Mouse (Mus musculus) kidney, adult 8-10 months (tissue): ENCODE data around the gene Nlrc3.
"Not testable (repeated sequence)": the region's sequence is repeated elsewhere in the genome, so short reads cannot be mapped to it uniquely, and the experiment has no call there.

Experiments
- DNase-seq, 2 experiments: peaks; one replicate each; pipeline ENCODE4 v3.0.0; 2022

Gene Nlrc3

DNA sequence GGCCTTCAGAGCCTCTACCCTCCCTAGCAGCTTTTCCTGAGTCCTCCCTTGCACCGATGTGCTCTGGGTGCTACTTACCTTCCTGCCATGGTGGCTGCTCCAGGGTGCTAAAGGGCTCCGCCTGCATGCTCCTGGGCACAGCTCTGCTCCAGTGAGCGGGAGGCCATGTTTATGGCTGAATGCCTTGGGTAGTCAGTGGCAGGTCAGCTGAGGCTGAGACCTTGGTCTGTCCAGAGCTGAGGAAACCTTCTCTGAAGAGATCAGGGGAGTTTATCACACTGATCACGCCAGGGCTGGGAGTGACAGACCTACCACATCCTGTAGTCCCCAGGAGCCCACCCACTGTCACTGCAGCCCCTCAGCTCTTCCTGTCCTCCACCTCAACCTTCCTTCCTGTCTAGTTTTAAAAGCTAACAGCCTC lies at the start of gene Nlrc3:
TSS of gene Nlrc3 (minus strand) at position 382 of the 421 bp plus-strand sequence.
- DNase-seq = peak in 1 of 2 experiments; percentile 14

DNA sequence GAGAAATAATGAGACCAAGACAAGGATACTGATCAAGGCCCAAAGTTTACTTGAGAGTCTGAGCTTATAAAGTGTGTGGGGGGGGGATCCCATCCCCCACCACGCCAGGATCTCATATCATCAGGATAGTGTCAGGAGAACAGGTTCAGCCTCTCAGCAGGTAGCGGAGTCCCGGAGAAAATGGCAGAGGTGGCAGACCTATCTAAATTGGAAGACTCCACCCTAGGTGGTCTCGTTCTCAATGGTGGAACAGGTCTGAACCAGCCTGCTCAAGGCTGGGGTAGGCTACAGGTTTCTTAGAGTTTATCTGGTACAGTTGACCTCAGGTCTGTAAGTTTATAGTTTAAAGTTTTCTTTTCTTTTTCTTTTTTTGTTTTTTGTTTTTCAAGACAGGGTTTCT lies 46.3 kb upstream of the Nlrc3 start:
- no peak for DNase-seq

DNA sequence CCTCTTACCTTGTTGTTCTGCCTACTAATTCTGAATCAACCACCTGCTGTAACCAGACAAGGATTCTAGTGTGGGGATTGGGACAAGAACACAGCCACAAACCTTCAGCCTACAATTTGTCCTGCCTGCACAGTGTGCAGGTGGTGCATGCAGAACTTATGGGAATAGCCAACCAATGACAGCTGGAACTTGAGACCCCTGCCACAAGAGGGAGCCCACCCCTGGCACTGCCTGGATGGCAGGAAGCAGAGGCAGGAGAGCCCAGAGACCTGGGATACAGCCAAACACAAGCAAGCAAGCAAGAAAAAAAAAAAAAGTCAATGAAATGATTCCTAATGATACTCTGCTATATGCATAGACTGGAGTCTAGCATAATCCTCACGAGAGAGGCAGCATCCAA lies 44.8 kb upstream of the Nlrc3 start:
- no peak for DNase-seq

DNA sequence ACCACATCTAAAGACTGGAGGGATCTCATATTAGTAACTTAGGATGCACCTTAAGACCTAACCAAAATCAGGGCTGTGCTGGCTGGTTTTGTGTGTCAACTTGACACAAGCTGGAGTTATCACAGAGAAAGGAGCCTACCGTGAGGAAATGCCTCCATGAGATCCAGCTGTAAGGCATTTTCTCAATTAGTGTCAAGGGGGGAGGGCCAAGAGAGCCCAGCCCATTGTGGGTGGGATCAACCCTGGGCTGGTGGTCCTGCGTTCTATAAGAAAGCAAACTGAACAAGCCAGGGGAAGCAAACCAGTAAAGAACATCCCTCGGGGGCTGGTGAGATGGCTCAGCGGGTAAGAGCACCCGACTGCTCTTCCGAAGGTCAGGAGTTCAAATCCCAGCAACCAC lies 41.0 kb upstream of the Nlrc3 start:
- DNase-seq = not testable (repeated sequence)

DNA sequence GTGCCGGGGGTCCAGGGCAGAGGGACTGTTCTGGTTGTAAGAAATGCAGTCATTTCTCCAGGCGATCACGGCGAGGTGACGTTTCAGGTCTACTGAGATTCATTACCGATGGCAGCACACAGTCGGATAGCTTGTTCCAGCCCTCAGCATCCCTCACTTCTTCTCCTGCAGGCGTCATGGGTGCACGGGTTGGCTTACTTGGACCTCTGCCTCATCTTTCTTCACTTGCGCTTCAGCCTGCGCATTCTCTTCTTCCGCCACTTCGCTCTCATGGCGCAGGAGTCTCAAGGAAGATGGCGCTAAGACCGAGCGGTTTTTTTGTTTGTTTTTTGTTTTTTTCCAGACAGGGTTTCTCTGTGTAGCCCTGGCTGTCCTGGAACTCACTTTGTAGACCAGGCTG lies 40.4 kb upstream of the Nlrc3 start:
- not testable (repeated sequence) for DNase-seq

DNA sequence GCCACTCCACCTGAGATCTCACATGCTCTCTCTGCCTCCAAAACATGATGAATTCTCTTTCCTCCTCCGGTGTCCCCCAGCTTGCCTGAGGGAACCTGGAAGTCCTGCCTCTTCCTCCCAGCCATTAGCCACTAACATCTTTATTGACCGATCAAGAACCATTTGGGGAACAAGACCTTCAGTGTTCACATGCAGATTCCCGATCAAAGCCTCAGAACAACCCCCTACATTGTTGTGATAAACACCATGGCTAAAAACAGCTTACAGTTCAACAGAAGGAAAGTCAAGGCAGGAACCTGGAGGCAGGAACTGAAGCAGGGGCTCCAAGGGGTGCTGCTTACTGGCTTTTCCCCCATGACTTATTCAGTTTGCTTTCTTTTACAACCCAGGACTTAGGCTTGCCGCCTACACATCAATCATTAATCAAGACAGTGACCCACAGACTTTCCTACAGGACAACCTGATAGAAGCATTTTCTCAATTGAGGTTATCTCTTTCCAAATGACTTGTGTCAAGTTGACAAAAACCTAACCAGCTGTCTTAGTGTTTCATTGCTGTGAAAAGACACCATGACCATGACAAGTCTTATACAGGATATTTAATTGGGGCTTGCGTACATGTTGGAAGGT lies 37.7 kb upstream of the Nlrc3 start:
- peak in 1 of 2 experiments; percentile 31 for DNase-seq

DNA sequence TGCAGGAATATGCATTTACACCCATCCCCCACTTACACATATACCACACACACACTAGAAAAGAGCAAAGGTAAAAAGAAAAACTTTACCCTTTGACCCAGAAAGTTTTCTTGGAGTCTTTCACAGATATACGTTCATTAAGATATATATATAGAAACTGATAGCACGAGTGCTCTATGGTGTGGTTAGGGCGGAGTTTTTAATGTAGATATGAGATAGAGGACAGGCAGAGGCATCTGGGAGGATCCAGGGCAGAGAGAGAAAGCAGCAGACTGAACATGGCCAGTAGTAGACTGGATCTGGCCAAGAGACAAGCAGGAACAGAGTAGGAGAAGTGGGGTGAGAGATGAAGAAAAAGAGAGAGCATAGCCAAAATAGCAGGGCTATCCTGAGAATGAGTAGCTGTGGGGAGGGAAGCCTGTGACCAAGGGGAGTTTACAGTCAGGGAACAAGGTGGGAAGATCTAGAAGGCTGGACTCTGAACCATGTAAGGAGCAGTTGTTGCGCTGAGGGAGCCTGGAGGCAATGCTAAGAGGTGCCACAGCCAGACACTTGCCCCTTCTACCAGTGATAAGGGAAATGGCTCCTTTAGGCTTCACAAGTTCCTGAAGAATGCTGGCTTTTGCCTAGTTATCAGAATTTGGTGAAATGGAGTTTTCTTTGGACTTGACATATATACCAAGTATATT lies 36.6 kb upstream of the Nlrc3 start:
- DNase-seq = no peak

DNA sequence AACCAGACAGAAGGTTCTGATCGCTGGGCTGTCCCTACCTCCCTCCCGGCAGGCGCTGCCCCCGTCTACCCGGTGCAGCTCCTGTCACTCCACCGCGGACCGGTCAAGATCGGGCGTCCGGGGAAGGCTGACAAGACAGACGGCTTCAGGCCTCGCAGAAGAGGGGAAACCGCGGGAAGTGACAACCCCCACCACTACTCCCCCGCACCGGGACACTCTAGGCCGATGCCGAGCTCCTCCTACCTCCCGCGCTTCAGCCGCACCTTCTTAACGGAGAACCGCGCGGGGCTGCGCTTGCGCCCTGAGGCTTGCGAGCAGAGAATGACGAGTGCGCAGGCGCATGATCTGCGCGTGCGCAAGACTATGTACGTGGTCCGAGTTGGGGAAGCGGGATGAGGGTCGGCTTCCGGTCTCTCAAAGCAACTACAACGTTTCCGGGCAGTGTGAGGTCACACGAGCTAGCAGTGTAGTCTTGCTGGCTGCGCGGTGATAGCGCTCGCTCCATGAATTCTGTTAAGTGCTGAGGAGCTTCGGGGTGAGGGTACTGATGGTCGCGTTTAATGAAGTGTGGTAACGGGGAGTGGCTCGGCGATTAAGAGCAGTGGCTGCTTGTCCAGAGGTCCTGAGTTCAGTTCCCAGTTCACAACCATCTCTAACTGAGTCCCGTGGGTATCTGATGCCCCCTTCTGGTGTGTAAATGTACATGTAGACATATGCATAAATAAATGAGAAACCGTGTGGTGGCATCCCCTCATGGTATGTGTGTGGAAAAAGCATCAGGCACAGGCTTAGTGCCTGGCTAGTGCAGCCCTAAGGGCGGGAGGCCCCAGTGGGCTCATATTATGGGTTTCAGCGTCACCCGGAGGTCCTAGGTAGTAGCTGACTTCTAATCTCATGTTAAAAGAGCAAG lies 27.3 kb upstream of the Nlrc3 start, which contains the start of gene Slx4:
TSS of gene Slx4 (minus strand) at position 282 of the 910 bp plus-strand sequence.
- peak; percentile 96 to 97 for DNase-seq

DNA sequence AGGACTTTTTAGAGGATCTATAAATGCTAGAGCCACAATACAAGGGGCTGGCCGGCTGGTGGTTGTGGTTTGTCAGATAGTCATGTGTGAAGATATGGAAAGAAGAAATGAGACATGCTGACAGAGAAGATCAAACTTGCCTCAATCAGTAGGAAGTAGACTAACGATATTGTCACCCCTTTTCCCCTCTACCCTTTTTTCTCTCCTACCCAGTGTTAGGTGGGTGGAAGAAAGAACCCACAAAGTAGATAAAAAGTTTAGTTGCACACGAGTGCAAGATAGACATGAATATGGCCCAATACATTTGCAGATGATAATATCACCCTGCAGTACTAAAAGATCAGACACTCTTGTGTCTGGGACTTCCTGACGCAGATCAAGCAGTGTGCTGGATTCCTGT lies 12.0 kb upstream of the Nlrc3 start:
- no peak for DNase-seq

DNA sequence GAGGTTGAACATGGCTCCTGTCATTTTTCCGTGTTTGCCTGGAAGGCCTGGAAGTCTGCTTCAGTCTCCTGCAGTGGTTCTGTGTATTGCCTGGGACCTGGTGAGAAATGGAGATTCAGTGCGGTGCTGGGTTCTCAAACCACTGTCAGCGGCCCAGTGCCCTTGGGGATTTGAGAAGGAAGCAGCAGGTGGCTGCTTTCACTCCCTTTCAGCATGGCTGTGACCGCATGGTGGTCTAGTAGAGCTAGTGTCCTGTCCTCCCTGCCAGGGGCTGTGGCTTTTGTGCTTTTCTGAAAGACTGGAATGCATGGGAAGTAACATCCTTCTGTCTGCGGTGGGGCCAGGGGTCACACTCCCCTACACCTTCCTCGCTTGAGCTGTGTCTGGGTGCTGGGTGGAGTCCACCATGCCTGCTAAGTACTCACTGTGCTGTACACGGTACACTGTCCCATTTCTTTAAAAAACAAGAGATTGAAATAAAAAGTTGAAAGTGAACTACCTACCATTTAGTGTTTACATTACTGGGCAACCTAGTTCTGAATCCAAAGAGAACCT lies 6.8 kb upstream of the Nlrc3 start:
- DNase-seq = no peak

DNA sequence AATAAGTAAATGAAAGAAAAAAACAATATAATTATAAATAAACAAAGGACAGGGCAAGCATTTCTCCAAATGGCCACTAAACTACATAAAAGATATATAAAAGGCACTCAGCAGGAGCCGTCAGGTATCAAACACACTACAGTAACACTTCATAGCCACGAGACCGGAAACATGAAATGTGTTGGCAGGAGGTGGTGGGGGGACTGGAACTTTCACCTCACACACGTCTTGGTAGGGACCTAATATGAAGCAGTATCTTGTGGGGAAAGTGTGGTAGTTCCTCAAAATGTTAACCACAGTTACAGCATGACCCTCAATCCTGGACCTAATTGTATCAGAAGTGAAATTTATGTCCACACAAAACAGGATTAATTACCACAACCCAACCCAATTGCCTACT lies 5.7 kb upstream of the Nlrc3 start:
- DNase-seq = no peak

DNA sequence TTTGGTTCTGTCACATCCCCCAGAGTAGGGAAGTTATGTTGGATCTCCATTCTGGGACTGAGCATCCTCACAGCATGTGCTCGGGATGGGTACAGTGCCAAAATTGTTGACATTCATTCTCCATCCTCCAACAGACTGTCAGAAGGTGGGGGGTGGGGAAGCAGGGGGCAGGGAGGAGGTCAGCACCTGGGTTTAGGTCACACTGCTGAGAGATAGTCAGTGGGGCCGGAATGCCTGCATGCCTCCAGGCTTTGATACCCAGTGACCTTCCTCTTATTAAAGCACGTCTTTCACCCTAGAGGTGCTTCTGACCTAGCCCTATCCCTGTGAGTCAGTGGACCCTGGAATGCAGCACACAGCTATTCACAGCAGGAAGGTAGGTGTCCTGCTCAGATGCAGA lies 280 bp upstream of the Nlrc3 start:
- no peak for DNase-seq

DNA sequence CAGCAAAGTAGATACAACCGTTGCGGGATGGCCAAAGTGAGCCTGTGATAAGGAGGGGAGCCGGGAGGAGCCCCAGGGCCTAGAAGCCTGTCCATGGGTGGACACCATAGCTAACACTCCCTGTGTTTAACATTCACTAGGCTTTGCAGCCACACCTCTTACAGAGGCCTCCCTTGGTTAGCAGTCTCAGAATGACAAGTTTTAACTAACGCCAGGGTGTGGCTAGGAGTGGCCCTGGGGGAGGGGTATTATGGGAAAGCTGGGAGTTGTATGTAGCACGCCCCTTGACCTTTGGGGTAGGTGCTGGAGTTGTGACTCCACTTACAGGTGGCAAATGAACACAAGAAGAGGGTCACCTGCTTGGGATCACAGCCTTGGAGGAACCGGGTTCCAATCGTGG lies 774 bp downstream of the Nlrc3 start:
- no peak for DNase-seq

DNA sequence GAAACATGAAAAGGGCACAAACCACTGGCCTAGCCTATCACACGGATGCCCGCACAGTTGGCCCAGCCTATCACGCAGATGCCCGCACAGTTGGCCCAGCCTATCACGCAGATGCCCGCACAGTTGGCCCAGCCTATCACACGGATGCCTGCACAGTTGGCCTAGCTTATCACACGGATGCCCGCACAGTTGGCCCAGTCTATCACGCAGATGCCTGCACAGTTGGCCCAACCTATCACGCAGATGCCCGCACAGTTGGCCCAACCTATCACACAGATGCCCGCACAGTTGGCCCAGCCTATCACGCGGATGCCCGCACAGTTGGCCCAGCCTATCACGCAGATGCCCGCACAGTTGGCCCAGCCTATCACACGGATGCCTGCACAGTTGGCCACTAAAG lies 2.0 kb downstream of the Nlrc3 start:
- not testable (repeated sequence) for DNase-seq

DNA sequence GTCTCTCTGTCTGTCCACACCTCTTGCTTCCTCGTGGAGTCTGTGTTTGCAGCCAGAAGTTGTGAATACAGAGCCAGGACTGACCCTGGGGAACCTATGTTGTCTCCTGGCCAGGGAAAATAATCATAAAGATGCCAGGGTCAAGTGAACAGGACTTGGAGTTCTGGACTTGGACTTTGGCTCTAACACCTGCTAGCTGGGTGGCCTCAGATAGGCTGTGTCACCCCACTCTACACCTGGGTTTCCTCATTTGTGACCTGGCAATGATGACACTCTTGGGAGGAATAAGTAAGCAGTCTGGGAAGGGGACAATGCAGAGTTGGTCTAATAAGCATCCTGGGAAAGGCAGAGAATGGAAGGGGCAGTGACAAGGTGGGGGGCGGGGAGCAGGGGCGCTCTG lies 10.9 kb downstream of the Nlrc3 start:
- DNase-seq = no peak

DNA sequence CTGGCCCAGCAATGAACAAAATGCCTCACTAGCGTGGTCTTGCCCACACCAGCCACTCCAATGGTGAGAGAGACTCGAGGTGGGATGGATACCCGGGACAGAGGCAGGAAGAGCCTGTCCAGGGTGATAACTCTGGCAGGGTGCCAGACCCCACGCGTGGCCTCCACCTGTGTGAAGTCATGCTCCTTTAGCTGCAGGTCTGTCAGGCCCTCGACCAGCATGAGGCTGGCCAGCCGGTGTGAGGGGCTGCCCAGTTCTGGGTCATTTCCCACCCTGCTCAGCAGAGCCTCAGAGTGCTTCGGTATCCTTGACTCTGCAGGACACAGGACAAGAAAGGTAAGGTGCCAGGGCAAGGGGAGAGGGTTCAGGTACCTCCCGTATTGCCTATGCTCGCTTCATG lies 11.4 kb downstream of the Nlrc3 start:
- DNase-seq = no peak

DNA sequence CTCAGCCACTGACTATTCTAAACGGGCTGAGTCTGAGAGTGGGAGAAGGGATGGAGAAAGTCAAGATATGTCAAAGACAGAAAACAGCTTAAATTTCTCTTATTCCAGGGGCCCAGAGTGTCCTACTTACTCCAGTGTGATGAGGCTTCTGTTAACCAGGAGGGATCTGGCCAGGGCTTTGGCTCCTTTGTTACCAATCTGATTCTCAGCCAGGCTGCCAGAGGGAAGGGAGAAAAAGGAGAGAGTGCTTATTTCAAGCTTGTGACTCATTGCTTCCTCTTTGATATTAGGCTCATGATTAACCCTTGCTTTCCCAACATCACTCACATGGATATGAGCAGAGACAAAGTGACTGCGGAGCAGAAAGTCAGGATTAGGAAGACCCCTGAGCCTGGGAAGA lies 17.2 kb downstream of the Nlrc3 start:
- DNase-seq = no peak

DNA sequence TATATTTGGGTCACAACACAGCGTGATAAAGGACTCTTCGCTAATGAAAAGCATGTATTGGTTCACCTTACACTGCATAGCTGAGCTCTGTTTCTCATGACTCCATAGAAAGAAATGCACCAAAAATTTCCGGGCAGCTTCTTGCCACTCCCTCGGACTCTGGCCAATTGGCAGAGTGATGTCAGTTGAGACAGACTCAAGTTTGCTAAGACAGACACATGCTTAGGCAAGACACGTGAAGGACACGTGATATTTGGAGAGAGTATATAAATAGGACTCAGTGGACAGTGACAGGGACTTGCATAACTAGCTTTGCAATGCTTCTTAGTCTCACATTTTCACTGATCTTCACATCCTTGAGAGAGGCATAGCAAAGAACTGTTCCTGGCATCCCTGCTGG lies 20.1 kb downstream of the Nlrc3 start:
- DNase-seq = peak in 1 of 2 experiments; percentile 43

DNA sequence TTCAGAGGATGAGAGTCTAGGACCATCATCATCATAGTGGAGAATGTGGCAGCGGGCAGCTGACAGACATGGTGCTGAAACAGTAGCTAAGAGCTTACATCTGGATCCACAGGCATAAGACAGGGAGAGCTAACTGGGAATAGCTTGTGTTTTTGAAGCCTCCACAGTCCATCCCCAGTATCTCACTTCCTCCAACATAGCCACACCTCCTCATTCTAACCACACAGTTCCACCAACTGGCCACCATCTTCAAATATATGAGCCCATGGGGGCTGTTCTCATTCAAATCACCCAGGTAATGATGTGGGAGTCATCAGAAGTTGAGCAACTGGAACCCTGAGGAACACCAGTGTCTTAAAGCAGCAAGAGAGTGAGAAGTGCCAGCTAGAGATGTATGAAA lies 25.3 kb downstream of the Nlrc3 start:
- no peak for DNase-seq

DNA sequence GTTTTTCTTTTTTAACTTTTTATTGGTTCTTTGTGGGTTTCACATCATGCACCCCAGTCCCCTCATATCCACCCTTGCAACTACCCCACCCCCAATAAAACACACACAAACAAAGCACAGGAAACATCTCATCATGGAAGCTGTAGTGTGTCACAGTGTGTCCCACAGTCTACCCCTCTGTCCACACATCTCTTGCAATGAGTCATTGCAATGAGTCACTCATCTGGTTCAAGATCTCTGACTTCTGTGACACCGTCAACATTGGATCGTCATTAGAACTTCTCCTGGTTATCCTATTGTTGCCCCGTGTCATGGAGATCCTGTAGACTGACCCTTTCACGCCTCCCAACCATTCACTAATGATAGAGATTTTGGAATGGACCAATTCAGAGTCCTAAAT lies 41.7 kb downstream of the Nlrc3 start:
- no peak for DNase-seq

DNA sequence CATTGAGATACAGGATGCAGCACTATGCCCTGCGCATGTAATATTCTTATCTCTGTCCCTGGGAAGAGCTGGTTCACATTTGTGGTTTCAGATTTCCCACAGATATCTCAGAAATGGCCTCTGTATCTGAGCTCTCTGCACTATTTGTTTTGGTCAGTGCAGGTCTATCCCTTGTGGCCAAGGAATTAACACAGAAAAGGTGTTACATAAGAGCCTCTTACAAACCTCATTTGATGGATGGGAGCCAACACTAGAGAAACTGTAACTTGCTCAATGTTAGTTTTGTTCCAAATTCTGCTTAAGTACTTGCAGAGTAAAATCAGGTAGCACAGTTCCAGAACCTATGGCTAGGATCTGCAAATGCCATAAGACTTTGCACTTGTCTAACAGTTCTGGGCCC lies 42.3 kb downstream of the Nlrc3 start:
- peak; percentile 19 to 75 for DNase-seq

DNA sequence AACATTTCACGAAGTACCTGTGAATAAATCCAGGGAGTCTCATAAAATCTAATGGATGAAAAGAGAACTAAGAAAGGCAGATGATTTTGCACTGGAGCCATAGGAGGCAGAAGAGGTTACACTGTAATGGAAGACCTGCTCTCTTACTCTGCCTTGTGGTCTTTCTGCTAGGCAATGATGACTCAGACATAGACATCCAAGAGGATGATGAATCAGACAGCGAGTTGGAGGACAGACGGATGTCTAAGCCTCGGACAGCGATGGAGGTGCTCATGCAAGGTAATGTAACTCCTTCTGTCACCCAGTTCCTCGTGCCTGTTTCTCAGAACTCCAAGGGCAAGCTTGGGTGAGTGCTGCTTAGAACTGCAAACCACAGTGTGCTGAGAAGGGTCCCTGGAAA lies 42.9 kb downstream of the Nlrc3 start:
- no peak for DNase-seq

DNA sequence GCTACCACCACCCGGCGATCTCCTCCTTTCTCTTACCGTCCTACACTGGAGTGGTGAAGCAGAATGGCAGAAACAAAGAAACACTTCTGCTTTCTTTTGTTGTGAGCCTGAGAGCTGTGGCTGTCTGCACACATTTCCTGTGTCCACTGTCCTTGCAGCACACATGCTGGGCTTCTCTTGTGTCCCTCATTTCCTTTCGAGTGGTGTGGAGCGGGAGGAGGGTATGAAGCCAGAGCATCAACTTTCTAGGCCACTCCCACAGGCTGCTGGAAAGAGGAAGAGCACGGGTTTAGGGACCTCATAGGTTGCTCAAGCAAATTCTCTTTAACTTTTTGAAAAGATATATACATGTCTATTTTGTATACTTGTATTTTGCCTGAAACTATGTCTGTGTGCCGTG lies 47.3 kb downstream of the Nlrc3 start:
- DNase-seq = no peak
